Mouse (Mus musculus) midbrain, embryonic 14.5 days (tissue): ENCODE measurements at regions not wholly inside any gene's neighbourhood (a gene's known extent, or its start where the extent isn't known, plus 50 kb on each side); places are given as distances from the start of the nearest gene placed in this dataset.
A peak's percentile ranks its signal among the peaks of the same experiment; 100 is the strongest.

Experiments
- ATAC-seq: fragments of 200-750 bp; cut with Nextera tagmentation; 2 replicates; pipeline ENCODE4 v1.8.0; 2017; ENCODE audit warnings: moderate number of reproducible peaks, moderate library complexity; ENCODE audit not compliant: low FRiP score, low TSS enrichment
- DNase-seq: peaks from one replicate; pipeline ENCODE4 v3.0.0-alpha.2; 2015
- H3K27ac ChIP-seq: fragments of 300-500 bp; sonication (generic); replicated peaks from 2 replicates; pipeline ENCODE4 v1.5.1; 2014; ENCODE audit warnings: mild to moderate bottlenecking, low read depth, low read length, moderate library complexity
- H3K27me3 ChIP-seq: fragments of 300-500 bp; sonication (generic); 2 replicates; pipeline ENCODE4 v1.6.1; 2014; ENCODE audit warnings: low read length, control low read depth, mixed read lengths; ENCODE audit not compliant: control insufficient read depth, insufficient read depth
- H3K36me3 ChIP-seq: fragments of 300-500 bp; sonication (generic); 2 replicates; pipeline ENCODE4 v1.6.1; 2014; ENCODE audit warnings: low read length, control low read depth; ENCODE audit not compliant: control insufficient read depth, insufficient read depth
- H3K4me1 ChIP-seq: fragments of 300-500 bp; sonication (generic); 2 replicates; pipeline ENCODE4 v1.6.1; 2014; ENCODE audit warnings: mild to moderate bottlenecking, antibody characterized with exemption, low read length, control low read depth; ENCODE audit not compliant: control insufficient read depth, insufficient read depth
- H3K4me2 ChIP-seq: fragments of 300-500 bp; sonication (generic); 2 replicates; pipeline ENCODE4 v1.6.1; 2014; ENCODE audit warnings: mild to moderate bottlenecking, low read length, moderate library complexity
- H3K4me3 ChIP-seq: fragments of 300-500 bp; sonication (generic); replicated peaks from 2 replicates; pipeline ENCODE4 v1.5.1; 2014; ENCODE audit warnings: low read depth, low read length
- H3K9ac ChIP-seq: fragments of 300-500 bp; sonication (generic); replicated peaks from 2 replicates; pipeline ENCODE4 v1.6.1; 2014; ENCODE audit warnings: mild to moderate bottlenecking, low read length, moderate library complexity
- H3K9me3 ChIP-seq: fragments of 300-500 bp; sonication (generic); 2 replicates; pipeline ENCODE4 v1.6.1; 2016; ENCODE audit warnings: low read length, control low read depth, mixed read lengths; ENCODE audit not compliant: control insufficient read depth
- whole genome bisulfite sequencing: fragments of 180-500 bp; shearing (Covaris S2); extraction: QIAGEN DNeasy Blood & Tissue Kit; methylation state at CpG from one replicate; pipeline ENCODE4 v1.1.7; 2014; 5-methylcytosine and 5-hydroxymethylcytosine counted together

DNA sequence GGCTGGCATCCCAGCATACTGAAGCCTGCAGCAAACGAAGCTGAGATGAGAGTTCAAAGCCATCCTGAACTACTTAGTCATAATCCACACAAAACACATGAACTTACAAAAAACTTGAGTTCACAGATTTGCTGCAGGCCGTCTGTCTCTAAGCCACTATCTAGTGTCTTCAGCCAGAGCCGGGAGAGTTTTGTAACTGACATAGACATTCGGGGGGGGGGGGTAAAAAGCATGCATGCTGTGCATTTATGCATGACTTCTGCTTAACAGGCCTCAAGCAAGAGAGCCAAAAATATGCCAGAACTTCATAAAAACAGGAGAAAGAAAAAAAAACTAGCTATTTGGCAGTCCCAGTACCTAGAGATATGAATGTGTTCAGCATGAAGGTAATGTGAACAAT, 120.2 kb upstream of the Plcz1 start:
- no peak overlapping the region for H3K4me3 ChIP-seq
- no peak for DNase-seq
- no peak overlapping the region for H3K27ac ChIP-seq
- no peak overlapping the region for H3K4me2 ChIP-seq
- ATAC-seq: no peak
- no peaks in the 10 kb centered on the region for H3K4me1 ChIP-seq
- no peak overlapping the region for H3K9ac ChIP-seq
- 73% methylated on average over 4 of the region's 4 CpGs for WGBS
- no peaks in the 10 kb centered on the region for H3K27me3 ChIP-seq
- H3K36me3 ChIP-seq: no peaks in the 10 kb centered on the region
- no peaks in the 10 kb centered on the region for H3K9me3 ChIP-seq

DNA sequence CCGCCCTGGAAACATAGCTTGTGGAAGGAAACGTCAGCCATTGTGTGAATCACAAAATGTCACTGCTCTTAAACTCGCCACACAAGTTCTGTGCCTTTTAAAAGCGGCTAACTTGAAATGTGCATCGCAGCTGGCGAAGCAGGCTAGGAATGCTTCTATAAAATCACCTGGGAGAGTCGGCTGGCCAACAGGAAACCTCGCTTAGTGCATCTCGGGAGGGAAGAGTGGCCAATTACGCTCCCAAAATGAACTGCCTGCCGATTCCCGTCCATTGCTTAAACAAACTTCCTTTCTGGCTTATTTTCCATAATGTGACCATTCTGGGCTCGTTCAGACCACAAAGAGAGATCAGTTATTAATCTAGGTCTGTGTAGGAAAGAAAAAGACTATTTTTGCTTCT, 119.7 kb upstream of the Plcz1 start:
- ATAC-seq (no peak), DNase-seq (no peak)
- WGBS: 91% methylated on average over 13 of the region's 13 CpGs
- no peak overlapping the region for H3K4me3 ChIP-seq
- H3K4me1 ChIP-seq: no peaks in the 10 kb centered on the region
- H3K4me2 ChIP-seq: no peak overlapping the region
- H3K27me3 ChIP-seq: no peaks in the 10 kb centered on the region
- H3K27ac ChIP-seq: no peak overlapping the region
- no peaks in the 10 kb centered on the region for H3K9me3 ChIP-seq
- H3K9ac ChIP-seq: no peak overlapping the region
- H3K36me3 ChIP-seq: no peaks in the 10 kb centered on the region

DNA sequence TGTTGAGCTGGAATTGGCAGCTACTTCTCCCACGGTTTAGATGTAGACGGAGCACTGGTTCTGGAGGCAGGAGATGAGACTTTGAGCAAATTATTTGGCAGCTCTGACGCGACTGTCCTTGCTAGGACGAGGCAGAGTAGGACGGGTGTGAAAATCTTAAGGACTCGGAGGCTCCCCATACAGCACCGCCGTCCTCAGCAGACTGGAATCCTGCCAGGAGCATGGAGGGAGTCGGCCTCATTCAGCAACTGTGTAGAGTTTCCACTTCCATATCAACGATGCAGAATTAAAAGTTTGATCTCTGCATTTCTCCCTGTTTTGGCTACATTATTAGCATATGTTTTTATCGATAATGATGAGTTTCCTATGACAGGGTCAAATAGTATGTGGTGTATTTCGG, 117.7 kb upstream of the Plcz1 start:
- ATAC-seq: no peak
- H3K27ac ChIP-seq: no peak overlapping the region
- H3K9ac ChIP-seq: no peak overlapping the region
- 78% methylated on average over 13 of the region's 13 CpGs for WGBS
- no peaks in the 10 kb centered on the region for H3K36me3 ChIP-seq
- no peaks in the 10 kb centered on the region for H3K4me1 ChIP-seq
- no peaks in the 10 kb centered on the region for H3K27me3 ChIP-seq
- H3K4me2 ChIP-seq: no peak overlapping the region
- no peaks in the 10 kb centered on the region for H3K9me3 ChIP-seq
- DNase-seq: no peak
- no peak overlapping the region for H3K4me3 ChIP-seq

DNA sequence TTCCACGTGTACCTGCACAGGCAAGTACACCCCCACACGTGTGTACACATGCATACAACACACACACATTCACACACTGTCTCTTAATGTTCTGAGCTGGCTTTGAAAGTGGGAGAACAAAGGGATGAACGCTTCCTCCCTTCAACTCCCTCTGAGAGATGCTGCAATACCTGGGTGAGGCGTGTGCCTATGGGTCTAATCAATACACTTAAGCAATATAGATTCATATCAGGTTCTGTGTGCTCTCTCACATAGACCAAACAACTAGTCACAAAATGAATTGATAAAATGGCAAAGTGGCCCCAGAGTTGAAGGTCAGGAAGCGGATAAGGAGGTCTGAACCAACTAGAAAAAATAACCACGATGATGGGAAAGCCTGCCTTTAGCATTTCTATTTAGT, 116.1 kb upstream of the Plcz1 start:
- H3K9ac ChIP-seq: no peak overlapping the region
- no peaks in the 10 kb centered on the region for H3K27me3 ChIP-seq
- no peaks in the 10 kb centered on the region for H3K4me1 ChIP-seq
- no peaks in the 10 kb centered on the region for H3K9me3 ChIP-seq
- H3K4me3 ChIP-seq: no peak overlapping the region
- DNase-seq (no peak), ATAC-seq (no peak)
- no peak overlapping the region for H3K27ac ChIP-seq
- H3K4me2 ChIP-seq: no peak overlapping the region
- WGBS: 82% methylated on average over 6 of the region's 6 CpGs
- no peaks in the 10 kb centered on the region for H3K36me3 ChIP-seq

DNA sequence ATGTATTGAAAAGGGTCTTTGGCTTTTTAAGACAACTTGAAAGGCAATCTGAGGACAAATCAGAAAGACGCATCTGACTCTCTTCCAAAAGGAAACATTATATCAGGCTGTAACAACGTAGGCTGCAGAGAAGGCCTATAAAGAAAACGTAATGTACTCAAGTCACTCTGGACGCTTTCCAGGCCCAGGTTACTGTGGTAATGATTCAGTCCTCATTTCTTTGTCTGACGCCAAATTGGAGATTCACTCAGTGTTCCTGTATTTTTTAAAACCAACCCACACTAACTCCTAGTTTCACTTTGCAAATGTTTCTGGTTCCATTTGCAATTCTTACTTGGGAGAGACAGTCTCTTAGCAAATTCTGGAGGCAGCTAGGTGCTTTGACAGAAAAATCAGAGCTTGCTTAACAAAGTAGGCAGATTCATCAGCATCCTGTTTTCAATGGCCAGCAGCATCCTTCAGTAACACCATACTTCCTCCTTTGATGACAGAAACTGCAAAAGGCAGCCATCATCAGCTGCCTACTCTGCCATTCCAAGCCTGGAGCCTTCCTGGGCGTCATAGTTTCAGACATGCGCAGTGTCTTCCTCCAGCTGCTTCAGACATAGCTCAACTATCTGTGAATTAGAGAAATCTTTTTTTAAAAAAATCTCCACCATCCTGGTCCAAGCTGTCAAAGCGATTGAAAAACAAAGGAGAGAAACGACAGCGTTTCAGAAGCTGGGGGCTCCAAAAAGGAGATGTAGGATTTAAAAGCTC, 111.3 kb upstream of the Plcz1 start:
- H3K27me3 ChIP-seq: no peaks in the 10 kb centered on the region
- no peak overlapping the region for H3K4me3 ChIP-seq
- WGBS: 74% methylated on average over 10 of the region's 10 CpGs
- no peaks in the 10 kb centered on the region for H3K9me3 ChIP-seq
- peaks cover 8% of the 10 kb centered on the region; the same call in 1 of the 2 replicates for H3K4me1 ChIP-seq
- no peaks in the 10 kb centered on the region for H3K36me3 ChIP-seq
- no peak overlapping the region for H3K4me2 ChIP-seq
- DNase-seq (no peak), ATAC-seq (no peak)
- H3K9ac ChIP-seq: no peak overlapping the region
- no peak overlapping the region for H3K27ac ChIP-seq

DNA sequence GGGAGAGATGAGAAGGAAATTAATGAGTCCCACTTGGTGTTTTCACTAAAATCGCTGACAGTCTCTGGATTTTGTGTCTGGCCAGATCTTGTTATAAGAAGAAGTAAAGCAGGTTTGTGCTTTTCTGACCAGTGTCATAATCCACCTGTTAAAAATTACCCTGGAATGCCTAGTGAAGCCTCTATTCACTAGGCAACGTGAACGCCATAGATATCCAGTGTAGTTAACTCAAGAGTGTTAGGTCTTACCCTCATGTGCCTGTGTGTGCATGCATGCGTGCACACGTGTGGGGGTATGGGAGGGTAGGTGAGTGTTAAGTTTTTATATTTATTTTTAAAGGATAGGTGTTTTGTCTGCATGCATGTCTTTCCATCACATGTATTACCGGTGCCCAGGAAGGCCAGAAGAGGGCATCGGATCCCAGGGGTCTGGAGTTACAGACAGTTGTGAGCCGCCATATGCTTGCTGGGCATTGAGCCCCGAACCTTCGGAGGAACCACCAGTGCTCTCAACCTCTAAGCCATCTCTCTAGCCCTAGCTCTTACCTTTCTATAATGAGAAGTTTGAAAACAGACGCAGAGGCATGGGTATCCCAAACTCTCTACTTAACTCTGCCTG, 107.5 kb upstream of the Plcz1 start:
- H3K4me2 ChIP-seq: no peak overlapping the region
- 91% methylated on average over 11 of the region's 11 CpGs for WGBS
- peaks cover 8% of the 10 kb centered on the region; the same call in 1 of the 2 replicates for H3K4me1 ChIP-seq
- no peaks in the 10 kb centered on the region for H3K36me3 ChIP-seq
- peak overlapping the region; percentile 17; the same call in 1 of the 2 replicates for H3K27ac ChIP-seq
- no peaks in the 10 kb centered on the region for H3K27me3 ChIP-seq
- H3K4me3 ChIP-seq: no peak overlapping the region
- DNase-seq (no peak), ATAC-seq (no peak)
- no peaks in the 10 kb centered on the region for H3K9me3 ChIP-seq
- no peak overlapping the region for H3K9ac ChIP-seq

DNA sequence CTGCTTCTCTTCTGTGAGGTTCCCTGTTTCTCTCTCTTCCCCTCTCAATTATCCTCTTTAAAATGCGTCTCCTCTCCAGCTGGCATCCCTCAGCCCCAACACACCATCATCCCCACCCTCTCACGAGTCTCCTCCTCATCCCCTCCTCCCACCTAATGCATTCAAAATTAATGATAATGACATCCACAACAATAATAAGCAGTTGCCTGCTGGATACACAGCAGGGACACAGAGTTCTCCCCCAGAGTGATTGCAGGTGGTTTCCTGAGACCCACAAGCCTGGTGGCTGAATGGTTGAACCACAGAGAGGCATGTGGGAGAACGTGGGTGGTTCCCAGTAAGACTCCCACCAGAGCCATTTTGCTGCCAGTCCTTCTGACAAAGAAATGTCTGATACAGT, 106.9 kb upstream of the Plcz1 start:
- WGBS: 28% methylated on average over 3 of the region's 3 CpGs
- Histone ChIP-seq H3K4me2 (no peak overlapping the region), H3K4me3 (no peak overlapping the region), H3K9me3 (no peaks in the 10 kb centered on the region), H3K27ac (peak overlapping the region; percentile 17; the same call in 1 of the 2 replicates), H3K4me1 (peaks cover 8% of the 10 kb centered on the region; the same call in 1 of the 2 replicates), H3K36me3 (no peaks in the 10 kb centered on the region), H3K9ac (no peak overlapping the region), H3K27me3 (no peaks in the 10 kb centered on the region)
- ATAC-seq (no peak), DNase-seq (no peak)

DNA sequence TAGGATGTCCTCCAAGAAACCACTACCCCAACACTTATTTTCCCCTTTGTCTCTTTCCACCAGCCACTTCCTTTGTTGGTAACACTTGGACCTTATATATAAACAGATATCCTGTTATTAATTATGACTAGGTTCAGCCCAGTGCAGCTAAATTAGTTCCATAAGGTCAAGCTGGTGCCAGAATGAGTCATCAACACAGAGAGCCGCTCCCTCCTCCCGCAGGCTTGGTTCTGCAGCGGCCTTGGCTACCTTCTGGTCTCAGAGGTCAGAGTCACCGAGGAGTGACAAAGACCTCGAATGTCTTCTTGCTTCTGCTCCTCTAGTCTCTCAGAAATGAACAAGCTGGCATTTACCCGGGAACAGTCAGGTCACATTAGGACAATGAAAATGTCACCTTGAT, 106.5 kb upstream of the Plcz1 start:
- no peak for DNase-seq
- no peak overlapping the region for H3K4me3 ChIP-seq
- peaks cover 8% of the 10 kb centered on the region; the same call in 1 of the 2 replicates for H3K4me1 ChIP-seq
- WGBS: 64% methylated on average over 6 of the region's 6 CpGs
- no peak overlapping the region for H3K9ac ChIP-seq
- H3K9me3 ChIP-seq: no peaks in the 10 kb centered on the region
- H3K27ac ChIP-seq: no peak overlapping the region
- no peaks in the 10 kb centered on the region for H3K36me3 ChIP-seq
- no peak for ATAC-seq
- H3K4me2 ChIP-seq: no peak overlapping the region
- H3K27me3 ChIP-seq: no peaks in the 10 kb centered on the region

DNA sequence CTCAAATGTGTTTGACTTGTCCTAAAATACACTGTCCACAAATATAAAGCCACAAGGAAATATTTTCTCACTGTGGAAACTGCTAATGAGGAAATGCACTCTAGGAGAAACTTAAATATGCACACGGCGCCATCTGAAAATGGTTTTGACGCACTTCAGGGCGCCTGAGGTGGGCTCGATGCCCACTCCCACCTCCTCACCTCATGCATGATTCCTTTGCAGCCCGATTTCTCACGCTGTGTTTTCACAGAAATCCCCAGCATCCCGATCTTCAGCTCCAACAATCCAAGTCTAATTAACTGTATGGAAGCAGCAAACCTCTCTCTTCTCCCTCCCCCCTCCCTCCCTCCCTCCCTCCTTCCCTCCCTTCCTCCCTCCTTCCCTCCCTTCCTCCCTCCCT, 92.5 kb upstream of the Plcz1 start:
- DNase-seq (no peak), ATAC-seq (no peak)
- Histone ChIP-seq H3K4me2 (no peak overlapping the region), H3K27me3 (no peaks in the 10 kb centered on the region), H3K4me3 (no peak overlapping the region), H3K9me3 (no peaks in the 10 kb centered on the region), H3K4me1 (no peaks in the 10 kb centered on the region), H3K36me3 (no peaks in the 10 kb centered on the region), H3K9ac (no peak overlapping the region), H3K27ac (no peak overlapping the region)
- 86% methylated on average over 8 of the region's 8 CpGs for WGBS
